Mouse (Mus musculus): ENCODE measurements around the gene Tomm40l.

GRCm38 (mm10) chr1:171271196-171271595 is 48.9 kb upstream of the Tomm40l start:
- TF ChIP-seq CTCF (IDR thresholded peaks at IDR 0.05; ENCODE audit: low read depth, low read length) (no peak), TAL1 (conservative IDR thresholded peaks at IDR 0.05; ENCODE audit: low read depth, low read length) (0 out of 2 replicates have a peak, but pooled peaks have one; percentile 13), POLR2AphosphoS5 (IDR thresholded peaks at IDR 0.05; ENCODE audit: insufficient replicate concordance, low read depth, low read length) (no peak), GATA2 (IDR thresholded peaks at IDR 0.05; ENCODE audit: borderline replicate concordance, low read depth, low read length) (no peak), GATA1 (IDR thresholded peaks at IDR 0.05; ENCODE audit: borderline replicate concordance, low read length) (no peak)
